Mouse (Mus musculus) heart, postnatal 0 days (tissue): ENCODE data around the gene Tspan17.

ENCODE experiments used
- CTCF ChIP-seq: IDR thresholded peaks from 2 replicates; pipeline ENCODE4 v1.5.1; 2016; ENCODE audit warnings: antibody characterized with exemption, control low read depth, low read depth
- EP300 ChIP-seq: IDR thresholded peaks from 2 replicates; pipeline ENCODE4 v1.6.1; 2016; ENCODE audit warnings: antibody characterized with exemption, low read depth

GRCm38 (mm10) chr13:54766192-54766768 lies 22.9 kb upstream of the Tspan17 start, which contains the start of gene Sncb:
- TF ChIP-seq CTCF = peak; percentile 52
- TF ChIP-seq EP300 = no peak
